Comparison of ENCODE assay signal across 17 mouse cellular contexts in genomic region chr8:39923741-39924140, GRCm38 (mm10).
"Had no signal": no experiment of that assay in that cellular context is flagged by ENCODE, and none has a peak within 500 bp of the region (broad histone marks: within the 10 kb centered on the region; RNA-seq: fewer than 3 reads in every experiment).

No protein-coding gene starts in this region.

- H3K9me3 ChIP-seq: lung, embryonic 15.5 days; megakaryocyte, embryonic 14.5 days; midbrain, embryonic 13.5 days; midbrain, embryonic 15.5 days; neural tube, embryonic 12.5 days; stomach, embryonic 15.5 days had no signal

- H3K4me2 ChIP-seq: lung, embryonic 15.5 days; midbrain, embryonic 11.5 days; midbrain, embryonic 13.5 days; midbrain, embryonic 15.5 days; neural tube, embryonic 12.5 days; stomach, embryonic 15.5 days had no signal

- H3K4me1 ChIP-seq: lung, embryonic 15.5 days; megakaryocyte, embryonic 14.5 days; midbrain, embryonic 13.5 days; midbrain, embryonic 15.5 days; neural tube, embryonic 12.5 days; stomach, embryonic 15.5 days had no signal

- H3K27me3 ChIP-seq: lung, embryonic 15.5 days; megakaryocyte, embryonic 14.5 days; midbrain, embryonic 13.5 days; midbrain, embryonic 15.5 days; neural tube, embryonic 12.5 days; stomach, embryonic 15.5 days had no signal

- ATAC-seq: lung, postnatal 0 days; midbrain, embryonic 13.5 days; midbrain, embryonic 15.5 days had no signal

- H3K27ac ChIP-seq: lung, embryonic 15.5 days; macrophage; midbrain, embryonic 13.5 days; midbrain, embryonic 15.5 days; neural tube, embryonic 12.5 days; stomach, embryonic 15.5 days; stomach, postnatal 0 days had no signal

- H3K4me3 ChIP-seq: lung, embryonic 15.5 days; megakaryocyte, embryonic 14.5 days; midbrain, embryonic 13.5 days; midbrain, embryonic 15.5 days; neural tube, embryonic 12.5 days; stomach, embryonic 15.5 days had no signal

- H3K36me3 ChIP-seq: lung, embryonic 15.5 days; midbrain, embryonic 13.5 days; midbrain, embryonic 15.5 days; neural tube, embryonic 12.5 days; stomach, embryonic 15.5 days had no signal

- H3K9ac ChIP-seq: lung, embryonic 15.5 days; midbrain, embryonic 13.5 days; midbrain, embryonic 15.5 days; neural tube, embryonic 12.5 days; stomach, embryonic 15.5 days had no signal

- DNase-seq: lung, adult 2 months; lung, postnatal 14 days; lung, postnatal 36 days; right cerebral cortex, postnatal 14 days; thymus, adult 2 months; thymus, postnatal 25 days; thymus, postnatal 4 days had no signal
